Mouse (Mus musculus): ENCODE data around the gene Vangl1. TPM values are rescaled to one million over a fixed set of nuclear protein-coding genes. Genes with fewer than 3 reads are reported as not detected.

The Vangl1 gene
- polyA plus RNA-seq (2012; rRNA removed) = 12.8 and 18.3 TPM in 2 replicates

GRCm38 (mm10) chr3:102203781-102204721 lies at the start of gene Vangl1:
Vangl1 (minus strand) TSS chr3:102204693.

Other genes starting within 250 kb of the Vangl1 start
- 48.5 and 64.3 TPM in 2 replicates for gene Nhlh2, start 194.6 kb downstream of the Vangl1 start, polyA plus RNA-seq (2012; rRNA removed)
- 5.1 and 16.4 TPM in 2 replicates for gene Casq2, start 118.3 kb downstream of the Vangl1 start, polyA plus RNA-seq (2012; rRNA removed)

All from central nervous system, embryonic 11.5 days (tissue).